In genomic region chr13:52582878-52583661, GRCm38 (mm10) we compare ENCODE assay signal across 7 mouse cellular contexts. TPM values are rescaled to one million over a fixed set of nuclear protein-coding genes. Genes with fewer than 3 reads are reported as not detected.
DNase-seq lines count a peak whose midpoint lies in the region; ATAC-seq and TF ChIP-seq lines count a peak whose summit lies in the region.

TSS of gene Syk (plus strand) at chr13:52583173.

- TF ChIP-seq EP300 in stomach, postnatal 0 days (optimal IDR thresholded peaks at IDR 0.05) = no peak

- peak within 1 kb of the TSS; percentile 97 for H3K4me2 ChIP-seq in embryonic facial prominence, embryonic 11.5 days (ENCODE audit: low read depth, low read length)
- H3K4me2 ChIP-seq in kidney, embryonic 15.5 days = peak within 1 kb of the TSS; percentile 96
- H3K4me2 ChIP-seq in liver, embryonic 16.5 days (ENCODE audit: low read depth, low read length) = peak within 1 kb of the TSS; percentile 80
- H3K4me2 ChIP-seq in stomach, postnatal 0 days (replicated peaks; ENCODE audit: low read depth) = peak within 1 kb of the TSS; percentile 98

- peak; percentile 24 to 40 for DNase-seq in adrenal gland, adult 18-20 months (ENCODE audit: low spot score in 2 of 2)
- peak; percentile 69 for DNase-seq in embryonic facial prominence, embryonic 11.5 days (ENCODE audit: low spot score)
- DNase-seq in heart, adult 8-10 months (ENCODE audit: low spot score) = peak; percentile 67
- DNase-seq in neural tube, embryonic 10.5 days (ENCODE audit: extremely low spot score, low spot score) = peak; percentile 74
- DNase-seq in stomach, postnatal 0 days (ENCODE audit: low spot score) = peak; percentile 84

- ATAC-seq in embryonic facial prominence, embryonic 11.5 days (replicated peaks; ENCODE audit: insufficient number of reproducible peaks, low FRiP score, low TSS enrichment, low read depth) = peak; percentile 62
- peak; percentile 89 for ATAC-seq in kidney, embryonic 15.5 days (replicated peaks; ENCODE audit: low FRiP score)
- ATAC-seq in liver, embryonic 16.5 days (ENCODE audit: low read depth) = peak; percentile 62
- peak; percentile 86 for ATAC-seq in stomach, postnatal 0 days (ENCODE audit: low FRiP score, low TSS enrichment)

- peaks cover 3% of the 10 kb centered on the region for H3K27me3 ChIP-seq in embryonic facial prominence, embryonic 11.5 days (ENCODE audit: control insufficient read depth, insufficient read depth, low read length)
- peaks cover 7% of the 10 kb centered on the region; the same call in 1 of the 2 replicates for H3K27me3 ChIP-seq in kidney, embryonic 15.5 days
- H3K27me3 ChIP-seq in liver, embryonic 16.5 days (ENCODE audit: control insufficient read depth, insufficient read depth, low read depth, low read length) = peaks cover 16% of the 10 kb centered on the region
- H3K27me3 ChIP-seq in stomach, postnatal 0 days (ENCODE audit: control insufficient read depth, insufficient read depth, low read length) = no peaks in the 10 kb centered on the region

- H3K36me3 ChIP-seq in embryonic facial prominence, embryonic 11.5 days (replicated peaks; ENCODE audit: control insufficient read depth, insufficient read depth, low read depth, low read length) = no peaks in the 10 kb centered on the region
- H3K36me3 ChIP-seq in kidney, embryonic 15.5 days = no peaks in the 10 kb centered on the region
- H3K36me3 ChIP-seq in liver, embryonic 16.5 days (ENCODE audit: control insufficient read depth, insufficient read depth) = no peaks in the 10 kb centered on the region
- no peaks in the 10 kb centered on the region for H3K36me3 ChIP-seq in stomach, postnatal 0 days (ENCODE audit: control insufficient read depth, insufficient read depth, low read length)

- TF ChIP-seq CTCF in stomach, postnatal 0 days (IDR thresholded peaks at IDR 0.05; ENCODE audit: low read depth) = no peak; the same call in 1 of the 2 replicates

- no peaks in the 10 kb centered on the region for H3K4me1 ChIP-seq in embryonic facial prominence, embryonic 11.5 days (ENCODE audit: control insufficient read depth, insufficient read depth, low read length)
- H3K4me1 ChIP-seq in kidney, embryonic 15.5 days = peaks cover 15% of the 10 kb centered on the region
- H3K4me1 ChIP-seq in liver, embryonic 16.5 days (ENCODE audit: control insufficient read depth, low read depth, low read length) = no peaks in the 10 kb centered on the region; the same call in 1 of the 2 replicates
- no peaks in the 10 kb centered on the region for H3K4me1 ChIP-seq in stomach, postnatal 0 days (replicated peaks; ENCODE audit: control insufficient read depth, insufficient read depth)

- under 1% methylated on average over 68 of the region's 70 CpGs for WGBS in embryonic facial prominence, embryonic 11.5 days
- under 1% methylated on average over 70 of the region's 70 CpGs for WGBS in kidney, embryonic 15.5 days
- under 1% methylated on average over 70 of the region's 70 CpGs for WGBS in liver, embryonic 16.5 days (ENCODE audit: insufficient replicate concordance)
- WGBS in stomach, postnatal 0 days = under 1% methylated on average over 68 of the region's 70 CpGs

- peak within 1 kb of the TSS; percentile 60 for H3K4me3 ChIP-seq in embryonic facial prominence, embryonic 11.5 days (ENCODE audit: low read depth, low read length)
- H3K4me3 ChIP-seq in kidney, embryonic 15.5 days (replicated peaks) = peak within 1 kb of the TSS; percentile 71
- peak within 1 kb of the TSS; percentile 66 for H3K4me3 ChIP-seq in liver, embryonic 16.5 days (ENCODE audit: low read depth, low read length)
- H3K4me3 ChIP-seq in stomach, postnatal 0 days (ENCODE audit: low read depth, low read length) = peak within 1 kb of the TSS; percentile 57

- H3K9ac ChIP-seq in embryonic facial prominence, embryonic 11.5 days (replicated peaks; ENCODE audit: low read length) = peak within 1 kb of the TSS; percentile 62
- peak within 1 kb of the TSS; percentile 64 for H3K9ac ChIP-seq in kidney, embryonic 15.5 days
- H3K9ac ChIP-seq in liver, embryonic 16.5 days (ENCODE audit: low read depth, low read length) = peak within 1 kb of the TSS; percentile 63
- H3K9ac ChIP-seq in stomach, postnatal 0 days (ENCODE audit: low read length) = peak within 1 kb of the TSS; percentile 71

- no peaks in the 10 kb centered on the region for H3K9me3 ChIP-seq in embryonic facial prominence, embryonic 11.5 days (replicated peaks; ENCODE audit: control insufficient read depth, low read length)
- no peaks in the 10 kb centered on the region for H3K9me3 ChIP-seq in kidney, embryonic 15.5 days (replicated peaks)
- H3K9me3 ChIP-seq in liver, embryonic 16.5 days (replicated peaks; ENCODE audit: control insufficient read depth, low read length) = no peaks in the 10 kb centered on the region
- no peaks in the 10 kb centered on the region for H3K9me3 ChIP-seq in stomach, postnatal 0 days (ENCODE audit: control insufficient read depth, low read length)

- H3K27ac ChIP-seq in embryonic facial prominence, embryonic 11.5 days (replicated peaks; ENCODE audit: low read depth, low read length) = no peak within 1 kb of the TSS
- H3K27ac ChIP-seq in kidney, embryonic 15.5 days = peak within 1 kb of the TSS; percentile 78
- H3K27ac ChIP-seq in liver, embryonic 16.5 days (ENCODE audit: low read length) = peak within 1 kb of the TSS; percentile 78
- peak within 1 kb of the TSS; percentile 78 for H3K27ac ChIP-seq in stomach, postnatal 0 days (replicated peaks)

RNA-seq across cellular contexts. Expression of gene Syk, which starts in this region (rescaled TPM):
- total RNA-seq in adrenal gland, adult 18-20 months (2021) = 10 to 100 TPM in 1 of 2 experiments, 1 to 10 TPM in 1; 5.8 to 11.0 TPM
- 2.6 and 2.9 TPM in 2 replicates for polyA plus RNA-seq in embryonic facial prominence, embryonic 11.5 days (2014; fragmentation: Nextera tagmentation; extraction: Ambion mirVana)
- total RNA-seq in heart, adult 8-10 months (2022) = 10 to 100 TPM; 16.1 to 18.7 (median 17.6) TPM
- 7.4 and 7.5 TPM in 2 replicates for polyA plus RNA-seq in kidney, embryonic 15.5 days (2015; fragmentation: Nextera tagmentation; extraction: Ambion mirVana)
- 5.3 and 5.9 TPM in 2 replicates for polyA plus RNA-seq in liver, embryonic 16.5 days (2015; fragmentation: Nextera tagmentation; extraction: Ambion mirVana)
- polyA plus RNA-seq in stomach, postnatal 0 days (2015; fragmentation: Nextera tagmentation; extraction: Ambion mirVana) = 1.7 and 1.9 TPM in 2 replicates

Comparison
In these comparisons a context has a peak if more than half of its experiments do, and no peak if none do; other contexts are left out.
1. DNase-seq: peak in every context shown above with its lines; median percentile 84 in stomach, postnatal 0 days; 74 in neural tube, embryonic 10.5 days; 69 in embryonic facial prominence, embryonic 11.5 days; 67 in heart, adult 8-10 months; 32 in adrenal gland, adult 18-20 months.